Mouse (Mus musculus): ENCODE data around the gene Dap. TPM values are rescaled to one million over a fixed set of nuclear protein-coding genes. Genes with fewer than 3 reads are reported as not detected.

Gene Dap
- polyA plus RNA-seq, 1 experiment from 2014 or later: 29.0 TPM

- Histone ChIP-seq H3K4me3 (no peak overlapping the region), H3K27me3 (ENCODE audit: poor library complexity, severe bottlenecking) (no peaks in the 10 kb centered on the region), H3K4me1 (0 out of 2 replicates have a peak, but pooled peaks cover 3% of the 10 kb centered on the region), H3K27ac (no peak overlapping the region), H3K36me3 (replicated peaks) (no peaks in the 10 kb centered on the region), H3K9me3 (no peaks in the 10 kb centered on the region)
- no peak for DNase-seq (ENCODE audit: extremely low spot score, low spot score)
- WGBS: 96% methylated on average over 1 of the region's 1 CpGs
Measured at GRCm38 (mm10) chr15:31257329-31257728, 33.2 kb downstream of the Dap start.

- Histone ChIP-seq H3K27me3 (ENCODE audit: poor library complexity, severe bottlenecking) (no peaks in the 10 kb centered on the region), H3K27ac (no peak overlapping the region), H3K9me3 (no peaks in the 10 kb centered on the region), H3K4me3 (no peak overlapping the region), H3K36me3 (replicated peaks) (no peaks in the 10 kb centered on the region), H3K4me1 (0 out of 2 replicates have a peak, but pooled peaks cover 3% of the 10 kb centered on the region)
- 83% methylated on average over 21 of the region's 21 CpGs for WGBS
- no peak for DNase-seq (ENCODE audit: extremely low spot score, low spot score)
Measured at GRCm38 (mm10) chr15:31258029-31258692, 34.0 kb downstream of the Dap start.

GRCm38 (mm10) chr15:31258693-31259439 lies 34.8 kb downstream of the Dap start:
- 0 out of 2 replicates have a peak, but pooled peaks cover 3% of the 10 kb centered on the region for H3K4me1 ChIP-seq
- no peaks in the 10 kb centered on the region for H3K9me3 ChIP-seq
- H3K27me3 ChIP-seq (ENCODE audit: poor library complexity, severe bottlenecking): no peaks in the 10 kb centered on the region
- no peak for DNase-seq (ENCODE audit: extremely low spot score, low spot score)
- H3K36me3 ChIP-seq (replicated peaks): no peaks in the 10 kb centered on the region
- WGBS: 89% methylated on average over 18 of the region's 18 CpGs
- H3K27ac ChIP-seq: no peak overlapping the region
- no peak overlapping the region for H3K4me3 ChIP-seq

- Histone ChIP-seq H3K9me3 (no peaks in the 10 kb centered on the region), H3K36me3 (replicated peaks) (no peaks in the 10 kb centered on the region), H3K27ac (no peak overlapping the region), H3K27me3 (ENCODE audit: poor library complexity, severe bottlenecking) (no peaks in the 10 kb centered on the region), H3K4me3 (no peak overlapping the region), H3K4me1 (0 out of 2 replicates have a peak, but pooled peaks cover 3% of the 10 kb centered on the region)
- 82% methylated on average over 10 of the region's 10 CpGs for WGBS
- DNase-seq (ENCODE audit: extremely low spot score, low spot score): no peak
Measured at GRCm38 (mm10) chr15:31261094-31261493, 37.0 kb downstream of the Dap start.

GRCm38 (mm10) chr15:31262361-31262760 lies 38.2 kb downstream of the Dap start:
- Histone ChIP-seq H3K36me3 (replicated peaks) (no peaks in the 10 kb centered on the region), H3K27ac (no peak overlapping the region), H3K9me3 (no peaks in the 10 kb centered on the region), H3K4me3 (no peak overlapping the region), H3K4me1 (0 out of 2 replicates have a peak, but pooled peaks cover 3% of the 10 kb centered on the region), H3K27me3 (ENCODE audit: poor library complexity, severe bottlenecking) (no peaks in the 10 kb centered on the region)
- no peak for DNase-seq (ENCODE audit: extremely low spot score, low spot score)
- 80% methylated on average over 9 of the region's 9 CpGs for WGBS

- H3K27me3 ChIP-seq (ENCODE audit: poor library complexity, severe bottlenecking): no peaks in the 10 kb centered on the region
- WGBS: 44% methylated on average over 6 of the region's 6 CpGs
Measured at GRCm38 (mm10) chr15:31264827-31265226, 40.7 kb downstream of the Dap start.

GRCm38 (mm10) chr15:31265404-31265803 lies 41.3 kb downstream of the Dap start:
- Histone ChIP-seq H3K4me1 (no peaks in the 10 kb centered on the region), H3K4me3 (no peak overlapping the region), H3K27ac (no peak overlapping the region), H3K36me3 (replicated peaks) (no peaks in the 10 kb centered on the region), H3K27me3 (ENCODE audit: poor library complexity, severe bottlenecking) (no peaks in the 10 kb centered on the region), H3K9me3 (no peaks in the 10 kb centered on the region)
- 96% methylated on average over 8 of the region's 8 CpGs for WGBS
- no peak for DNase-seq (ENCODE audit: extremely low spot score, low spot score)

More at GRCm38 (mm10) chr15:31264827-31265226, 40.7 kb downstream of the Dap start:
- no peak overlapping the region for H3K27ac ChIP-seq
- H3K9me3 ChIP-seq: no peaks in the 10 kb centered on the region
- H3K4me3 ChIP-seq: no peak overlapping the region
- H3K4me1 ChIP-seq: no peaks in the 10 kb centered on the region
- no peaks in the 10 kb centered on the region for H3K36me3 ChIP-seq (replicated peaks)
- DNase-seq (ENCODE audit: extremely low spot score, low spot score): peak; percentile 73

GRCm38 (mm10) chr15:31265845-31266244 lies 41.7 kb downstream of the Dap start:
- H3K27me3 ChIP-seq (ENCODE audit: poor library complexity, severe bottlenecking): no peaks in the 10 kb centered on the region
- H3K36me3 ChIP-seq (replicated peaks): no peaks in the 10 kb centered on the region
- no peaks in the 10 kb centered on the region for H3K9me3 ChIP-seq
- 90% methylated on average over 12 of the region's 12 CpGs for whole genome bisulfite sequencing
- H3K27ac ChIP-seq: no peak overlapping the region
- H3K4me1 ChIP-seq: no peaks in the 10 kb centered on the region
- no peak for DNase-seq (ENCODE audit: extremely low spot score, low spot score)
- H3K4me3 ChIP-seq: no peak overlapping the region

- H3K27me3 ChIP-seq (ENCODE audit: poor library complexity, severe bottlenecking): no peaks in the 10 kb centered on the region
- DNase-seq (ENCODE audit: extremely low spot score, low spot score): no peak
- H3K9me3 ChIP-seq: no peaks in the 10 kb centered on the region
- H3K4me1 ChIP-seq: no peaks in the 10 kb centered on the region
- H3K27ac ChIP-seq: no peak overlapping the region
- H3K36me3 ChIP-seq (replicated peaks): no peaks in the 10 kb centered on the region
- 86% methylated on average over 6 of the region's 6 CpGs for WGBS
- no peak overlapping the region for H3K4me3 ChIP-seq
Measured at GRCm38 (mm10) chr15:31268148-31268547, 44.0 kb downstream of the Dap start.

- 89% methylated on average over 4 of the region's 4 CpGs for WGBS
- no peak overlapping the region for H3K4me3 ChIP-seq
Measured at GRCm38 (mm10) chr15:31269558-31269957, 45.4 kb downstream of the Dap start.

GRCm38 (mm10) chr15:31272695-31273094 lies 48.6 kb downstream of the Dap start:
- Histone ChIP-seq H3K27ac (no peak overlapping the region), H3K4me3 (no peak overlapping the region), H3K36me3 (replicated peaks) (no peaks in the 10 kb centered on the region), H3K9me3 (no peaks in the 10 kb centered on the region), H3K4me1 (no peaks in the 10 kb centered on the region), H3K27me3 (ENCODE audit: poor library complexity, severe bottlenecking) (no peaks in the 10 kb centered on the region)
- no peak for DNase-seq (ENCODE audit: extremely low spot score, low spot score)
- WGBS: 88% methylated on average over 7 of the region's 7 CpGs

More at GRCm38 (mm10) chr15:31269558-31269957, 45.4 kb downstream of the Dap start:
- no peak for DNase-seq (ENCODE audit: extremely low spot score, low spot score)
- Histone ChIP-seq H3K27ac (no peak overlapping the region), H3K27me3 (ENCODE audit: poor library complexity, severe bottlenecking) (no peaks in the 10 kb centered on the region), H3K4me1 (no peaks in the 10 kb centered on the region), H3K36me3 (replicated peaks) (no peaks in the 10 kb centered on the region), H3K9me3 (no peaks in the 10 kb centered on the region)

GRCm38 (mm10) chr15:31273509-31273908 lies 49.4 kb downstream of the Dap start:
- DNase-seq (ENCODE audit: extremely low spot score, low spot score): no peak
- Histone ChIP-seq H3K36me3 (replicated peaks) (no peaks in the 10 kb centered on the region), H3K4me3 (no peak overlapping the region), H3K9me3 (no peaks in the 10 kb centered on the region), H3K27ac (no peak overlapping the region), H3K27me3 (ENCODE audit: poor library complexity, severe bottlenecking) (no peaks in the 10 kb centered on the region), H3K4me1 (no peaks in the 10 kb centered on the region)
- WGBS: 87% methylated on average over 10 of the region's 10 CpGs

GRCm38 (mm10) chr15:31278090-31278489 lies 54.0 kb downstream of the Dap start:
- DNase-seq (ENCODE audit: extremely low spot score, low spot score): no peak
- H3K36me3 ChIP-seq (replicated peaks): no peaks in the 10 kb centered on the region
- H3K27me3 ChIP-seq (ENCODE audit: poor library complexity, severe bottlenecking): no peaks in the 10 kb centered on the region
- H3K4me3 ChIP-seq: no peak overlapping the region
- H3K9me3 ChIP-seq: no peaks in the 10 kb centered on the region
- H3K4me1 ChIP-seq: no peaks in the 10 kb centered on the region
- no peak overlapping the region for H3K27ac ChIP-seq
- 89% methylated on average over 4 of the region's 4 CpGs for WGBS

Data from forebrain, embryonic 10.5 days (tissue).